Mouse (Mus musculus): ENCODE data around the gene Utrn.

GRCm38 (mm10) chr10:12854298-12854697 lies 14.9 kb downstream of the Utrn start:
- no peak for TF ChIP-seq CTCF (IDR thresholded peaks at IDR 0.05; ENCODE audit: borderline replicate concordance, insufficient read depth, low read length)
- TF ChIP-seq POLR2A (IDR thresholded peaks at IDR 0.05; ENCODE audit: low read depth, low read length) = no peak
